Mouse (Mus musculus) limb, embryonic 13.5 days (tissue): ENCODE results near the gene Cdc37. TPM values are rescaled to one million over a fixed set of nuclear protein-coding genes. Genes with fewer than 3 reads are reported as not detected.
A peak's percentile ranks its signal among the peaks of the same experiment; 100 is the strongest.

Experiments
- ATAC-seq: fragments of 200-750 bp; cut with Nextera tagmentation; 2 replicates; pipeline ENCODE4 v1.8.0; 2017; ENCODE audit warnings: low read depth, moderate number of reproducible peaks, moderate TSS enrichment; ENCODE audit not compliant: low FRiP score
- H3K27ac ChIP-seq: fragments of 300-500 bp; sonication (generic); 2 replicates; pipeline ENCODE4 v1.5.1; 2015; ENCODE audit warnings: inconsistent platforms, mild to moderate bottlenecking, moderate library complexity
- H3K27me3 ChIP-seq: fragments of 300-500 bp; sonication (generic); 2 replicates; pipeline ENCODE4 v1.6.1; 2015; ENCODE audit warnings: mild to moderate bottlenecking, inconsistent platforms
- H3K36me3 ChIP-seq: fragments of 300-500 bp; sonication (generic); 2 replicates; pipeline ENCODE4 v1.6.1; 2015; ENCODE audit warnings: inconsistent platforms, mild to moderate bottlenecking, moderate library complexity
- H3K4me1 ChIP-seq: fragments of 300-500 bp; sonication (generic); 2 replicates; pipeline ENCODE4 v1.6.1; 2015; ENCODE audit warnings: inconsistent platforms
- H3K4me2 ChIP-seq: fragments of 300-500 bp; sonication (generic); replicated peaks from 2 replicates; pipeline ENCODE4 v1.6.1; 2015; ENCODE audit warnings: inconsistent platforms, mild to moderate bottlenecking, moderate library complexity
- H3K4me3 ChIP-seq: fragments of 300-500 bp; sonication (generic); 2 replicates; pipeline ENCODE4 v1.5.1; 2015; ENCODE audit warnings: moderate library complexity, mild to moderate bottlenecking, inconsistent platforms
- H3K9ac ChIP-seq: fragments of 300-500 bp; sonication (generic); 2 replicates; pipeline ENCODE4 v1.6.1; 2015; ENCODE audit warnings: mild to moderate bottlenecking, inconsistent platforms
- H3K9me3 ChIP-seq: fragments of 300-500 bp; sonication (generic); 2 replicates; pipeline ENCODE4 v1.6.1; 2016; ENCODE audit warnings: inconsistent platforms
- WGBS: fragments of 180-500 bp; shearing (Covaris S2); methylation state at CpG from one replicate; pipeline ENCODE4 v1.1.7; 2015; 5-methylcytosine and 5-hydroxymethylcytosine counted together
- polyA plus RNA-seq: library from polyadenylated mRNA; unstranded; fragments of >200 nt; fragmentation: Nextera tagmentation; extraction: Ambion mirVana; gene quantifications from 2 replicates; pipeline ENCODE4 v1.2.1, GENCODE M21; 2015

Cdc37 gene
- polyA plus RNA-seq, 1 experiment from 2014 or later = 320 TPM

DNA sequence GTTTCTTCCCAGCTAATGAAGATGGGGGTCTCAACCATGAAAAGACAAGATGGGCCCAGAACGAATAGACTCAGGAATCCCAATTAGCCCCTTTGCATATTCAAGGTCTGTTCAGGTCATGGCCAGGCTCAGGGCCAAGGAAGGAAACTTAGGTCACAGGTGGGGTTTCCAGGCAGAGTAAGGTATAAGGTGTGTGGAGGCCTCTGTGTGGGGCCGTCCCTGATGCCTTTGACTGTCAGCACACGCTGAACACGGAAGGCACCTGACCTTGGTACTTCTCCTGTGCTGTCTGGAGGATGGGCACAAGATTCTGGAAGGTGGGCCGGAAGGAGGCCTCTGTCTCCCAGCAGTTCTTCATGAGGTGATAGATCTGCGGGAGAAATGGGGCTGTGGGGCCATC, 45.0 kb downstream of the Cdc37 start:
- 84% methylated on average over 6 of the region's 6 CpGs for WGBS
- H3K4me1 ChIP-seq = 0 out of 2 replicates have a peak, but pooled peaks cover 6% of the 10 kb centered on the region
- no peak overlapping the region for H3K4me3 ChIP-seq
- H3K27ac ChIP-seq = no peak overlapping the region
- H3K4me2 ChIP-seq = no peak overlapping the region
- no peak for ATAC-seq
- H3K27me3 ChIP-seq = no peaks in the 10 kb centered on the region
- no peaks in the 10 kb centered on the region for H3K9me3 ChIP-seq
- H3K9ac ChIP-seq = no peak overlapping the region
- H3K36me3 ChIP-seq = peaks cover 17% of the 10 kb centered on the region

DNA sequence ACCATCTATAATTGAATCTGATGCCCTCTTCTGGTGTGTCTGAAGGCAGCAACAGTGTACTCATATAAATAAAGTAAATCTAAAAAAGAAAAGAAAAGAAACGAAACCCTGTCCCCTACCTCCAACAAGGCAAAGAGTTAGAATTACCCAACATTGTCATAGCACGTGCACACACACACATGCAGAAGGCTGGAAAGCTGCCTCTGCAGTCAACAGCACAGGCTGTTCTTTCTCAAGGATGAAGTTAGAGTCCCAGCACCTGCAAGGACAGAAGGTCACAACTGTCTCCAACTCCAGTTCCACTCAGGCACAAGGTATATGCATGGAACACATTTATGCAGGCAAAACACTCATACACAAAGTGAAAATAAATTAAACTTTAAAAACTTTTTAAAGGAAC, 47.7 kb downstream of the Cdc37 start:
- 85% methylated on average over 2 of the region's 2 CpGs for WGBS
- no peak overlapping the region for H3K9ac ChIP-seq
- no peak for ATAC-seq

DNA sequence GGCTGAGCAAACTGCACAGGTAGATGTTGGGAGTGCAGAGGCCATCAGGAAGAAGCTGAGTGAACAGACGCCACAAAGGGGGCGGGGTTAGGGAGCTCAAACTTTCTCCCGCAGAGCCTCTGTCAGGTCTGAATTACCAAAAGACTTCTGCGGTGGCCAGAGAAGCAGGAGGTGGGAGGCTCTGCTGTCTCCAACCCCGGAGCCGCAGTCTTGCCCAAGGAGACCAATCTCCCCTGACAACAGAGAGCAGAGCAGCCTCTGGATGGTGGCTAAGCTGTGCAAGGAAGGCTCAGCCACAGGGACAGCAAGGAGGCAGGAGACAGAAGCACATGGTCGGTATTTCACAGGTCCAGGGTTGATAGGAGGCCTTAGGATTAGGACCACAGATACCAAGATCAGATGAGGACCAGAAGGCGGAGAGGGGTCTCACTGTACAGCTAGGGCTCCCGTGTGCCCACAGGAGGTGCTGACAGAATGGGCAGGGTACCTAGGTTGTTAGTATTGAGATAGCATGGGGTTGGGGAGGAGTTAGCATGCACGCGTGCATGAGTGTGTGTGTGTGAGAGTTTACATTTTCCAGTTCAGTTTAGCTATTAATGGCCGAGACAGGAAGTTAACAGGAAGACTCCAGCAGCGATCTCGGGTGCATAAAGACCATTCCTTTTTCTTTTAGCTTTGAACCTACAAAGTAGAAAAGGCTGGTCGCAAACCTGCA, 49.2 kb downstream of the Cdc37 start:
- peak overlapping the region; percentile 14; the same call in 1 of the 2 replicates for H3K9ac ChIP-seq
- WGBS = 49% methylated on average over 15 of the region's 15 CpGs

More for the DNA sequence above, 47.7 kb downstream of the Cdc37 start:
- Histone ChIP-seq H3K36me3 (peaks cover 5% of the 10 kb centered on the region; the same call in 1 of the 2 replicates), H3K9me3 (no peaks in the 10 kb centered on the region), H3K4me3 (no peak overlapping the region), H3K4me1 (0 out of 2 replicates have a peak, but pooled peaks cover 6% of the 10 kb centered on the region), H3K27ac (no peak overlapping the region), H3K4me2 (no peak overlapping the region), H3K27me3 (no peaks in the 10 kb centered on the region)

GRCm38 (mm10) chr9:21097793-21098192, 52.0 kb downstream of the Cdc37 start:
- no peak for ATAC-seq
- H3K9ac ChIP-seq = no peak overlapping the region
- WGBS = 80% methylated on average over 8 of the region's 8 CpGs

More for the DNA sequence above, 49.2 kb downstream of the Cdc37 start:
- H3K27ac ChIP-seq = no peak overlapping the region
- peaks cover 5% of the 10 kb centered on the region; the same call in 1 of the 2 replicates for H3K36me3 ChIP-seq
- H3K4me1 ChIP-seq = 0 out of 2 replicates have a peak, but pooled peaks cover 6% of the 10 kb centered on the region
- no peak overlapping the region for H3K4me3 ChIP-seq
- no peaks in the 10 kb centered on the region for H3K27me3 ChIP-seq
- ATAC-seq = no peak
- no peaks in the 10 kb centered on the region for H3K9me3 ChIP-seq
- H3K4me2 ChIP-seq = peak overlapping the region; percentile 12

GRCm38 (mm10) chr9:21095958-21096357, 53.8 kb downstream of the Cdc37 start:
- Histone ChIP-seq H3K4me2 (no peak overlapping the region), H3K4me3 (no peak overlapping the region), H3K9me3 (no peaks in the 10 kb centered on the region), H3K36me3 (no peaks in the 10 kb centered on the region), H3K27ac (no peak overlapping the region), H3K4me1 (peaks cover 7% of the 10 kb centered on the region), H3K27me3 (no peaks in the 10 kb centered on the region), H3K9ac (no peak overlapping the region)
- 88% methylated on average over 4 of the region's 4 CpGs for WGBS
- no peak for ATAC-seq

More at GRCm38 (mm10) chr9:21097793-21098192, 52.0 kb downstream of the Cdc37 start:
- Histone ChIP-seq H3K9me3 (no peaks in the 10 kb centered on the region), H3K4me1 (0 out of 2 replicates have a peak, but pooled peaks cover 6% of the 10 kb centered on the region), H3K4me2 (no peak overlapping the region), H3K4me3 (no peak overlapping the region), H3K36me3 (no peaks in the 10 kb centered on the region), H3K27me3 (no peaks in the 10 kb centered on the region), H3K27ac (no peak overlapping the region)

DNA sequence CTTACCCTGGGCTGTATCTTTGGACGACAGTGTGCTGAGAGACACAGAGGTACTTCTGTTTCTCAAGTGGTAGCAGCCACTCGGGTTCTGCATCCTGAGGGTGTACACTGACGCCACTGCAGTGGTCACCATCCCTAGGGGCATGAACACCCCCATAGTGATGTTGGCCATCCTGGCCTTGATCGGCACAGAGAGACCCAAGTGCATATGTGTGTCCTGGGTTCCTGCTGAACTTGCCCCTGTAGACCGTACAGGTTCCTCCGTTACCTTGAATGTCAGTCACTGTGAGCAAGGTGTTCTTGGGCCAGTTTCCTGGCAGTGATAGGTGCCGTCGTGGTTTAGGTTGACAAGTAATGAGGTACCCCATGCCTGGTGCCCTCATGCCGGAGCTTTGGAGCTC, 56.4 kb downstream of the Cdc37 start:
- no peak overlapping the region for H3K9ac ChIP-seq
- no peak overlapping the region for H3K4me2 ChIP-seq
- H3K27me3 ChIP-seq = no peaks in the 10 kb centered on the region
- H3K9me3 ChIP-seq = no peaks in the 10 kb centered on the region
- no peak overlapping the region for H3K4me3 ChIP-seq
- H3K36me3 ChIP-seq = peaks cover 20% of the 10 kb centered on the region
- H3K4me1 ChIP-seq = peaks cover 21% of the 10 kb centered on the region
- 94% methylated on average over 9 of the region's 9 CpGs for WGBS
- no peak overlapping the region for H3K27ac ChIP-seq
- no peak for ATAC-seq

GRCm38 (mm10) chr9:21091707-21092320, 58.0 kb downstream of the Cdc37 start, which contains the start of the genes Gm38431 and Raver1:
Gene Gm38431, minus strand, starts transcription at chr9:21091997.
Gene Raver1, minus strand, starts transcription at chr9:21092008.
- under 1% methylated on average over 53 of the region's 54 CpGs for WGBS
- Histone ChIP-seq H3K4me2 (peak within 1 kb of the TSS; percentile 92), H3K4me1 (peaks cover 21% of the 10 kb centered on the region), H3K27ac (peak within 1 kb of the TSS; percentile 87), H3K36me3 (peaks cover 36% of the 10 kb centered on the region), H3K9ac (peak within 1 kb of the TSS; percentile 78), H3K9me3 (no peaks in the 10 kb centered on the region), H3K27me3 (no peaks in the 10 kb centered on the region), H3K4me3 (peak within 1 kb of the TSS; percentile 63)
- ATAC-seq = peak; percentile 100

DNA sequence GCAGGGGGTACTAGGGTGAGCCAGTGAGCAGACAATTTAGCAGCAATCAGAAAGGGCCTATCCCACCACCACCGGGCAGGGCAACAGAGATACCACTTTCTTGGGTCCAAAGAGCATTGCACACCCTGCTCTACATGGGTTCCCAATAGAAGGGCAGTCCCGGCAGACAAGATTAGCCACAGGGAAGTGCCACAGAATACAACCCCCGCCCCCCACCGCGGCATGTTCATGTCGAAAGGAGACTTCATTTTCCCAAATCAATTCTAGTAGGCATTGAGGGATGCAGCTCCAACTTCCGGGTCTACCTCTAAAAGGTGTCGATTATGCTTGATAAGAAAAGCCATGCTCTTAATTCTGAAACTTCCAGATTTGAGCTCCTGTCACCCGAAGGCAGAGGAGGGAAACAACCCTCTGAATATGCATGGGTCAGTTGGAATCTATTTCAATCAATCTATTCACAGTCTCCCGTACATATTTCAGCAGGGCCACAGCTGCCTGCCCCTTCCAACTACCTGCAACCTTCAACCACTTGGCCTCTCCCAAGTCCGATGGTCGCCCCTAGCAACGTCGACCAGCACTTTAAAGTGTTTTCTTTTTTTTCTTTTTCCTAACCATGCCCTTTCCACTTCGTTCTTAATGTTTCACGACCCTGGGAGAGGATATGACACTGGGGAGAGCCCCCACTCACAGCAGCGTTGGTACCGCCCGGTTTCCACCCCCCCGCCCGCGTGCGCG, 58.6 kb downstream of the Cdc37 start:
- Histone ChIP-seq H3K27me3 (no peaks in the 10 kb centered on the region), H3K27ac (peak overlapping the region; percentile 87; the same call in 1 of the 2 replicates), H3K36me3 (peaks cover 43% of the 10 kb centered on the region), H3K9ac (peak overlapping the region; percentile 78), H3K4me2 (peak overlapping the region; percentile 92), H3K4me1 (peaks cover 21% of the 10 kb centered on the region), H3K4me3 (peak overlapping the region; percentile 63), H3K9me3 (no peaks in the 10 kb centered on the region)
- 3% methylated on average over 24 of the region's 24 CpGs for WGBS
- no peak for ATAC-seq

- Histone ChIP-seq H3K27ac (no peak overlapping the region), H3K4me1 (peaks cover 21% of the 10 kb centered on the region), H3K9me3 (no peaks in the 10 kb centered on the region), H3K9ac (peak overlapping the region; percentile 78), H3K4me2 (peak overlapping the region; percentile 92), H3K27me3 (no peaks in the 10 kb centered on the region), H3K4me3 (peak overlapping the region; percentile 63), H3K36me3 (peaks cover 49% of the 10 kb centered on the region)
- no peak for ATAC-seq
- WGBS = 82% methylated on average over 1 of the region's 1 CpGs
Observed at GRCm38 (mm10) chr9:21090537-21090936, 59.2 kb downstream of the Cdc37 start.

GRCm38 (mm10) chr9:21083324-21083723, 66.5 kb downstream of the Cdc37 start:
- H3K27ac ChIP-seq = no peak overlapping the region
- ATAC-seq = no peak
- H3K9ac ChIP-seq = no peak overlapping the region
- 90% methylated on average over 3 of the region's 3 CpGs for WGBS
- H3K4me3 ChIP-seq = no peak overlapping the region
- no peak overlapping the region for H3K4me2 ChIP-seq
- H3K9me3 ChIP-seq = no peaks in the 10 kb centered on the region
- H3K27me3 ChIP-seq = no peaks in the 10 kb centered on the region
- H3K4me1 ChIP-seq = no peaks in the 10 kb centered on the region
- H3K36me3 ChIP-seq = peaks cover 97% of the 10 kb centered on the region
